Mouse (Mus musculus) midbrain, postnatal 0 days (tissue): ENCODE measurements around the gene H2-DMb1. TPM values are rescaled to one million over a fixed set of nuclear protein-coding genes. Genes with fewer than 3 reads are reported as not detected.

ENCODE experiments used
- ATAC-seq: fragments of 200-750 bp; cut with Nextera tagmentation; 2 replicates; pipeline ENCODE4 v1.8.0; 2017; ENCODE audit warnings: moderate number of reproducible peaks, mild to moderate bottlenecking, moderate TSS enrichment, moderate library complexity; ENCODE audit not compliant: low FRiP score
- DNase-seq: peaks from one replicate; pipeline ENCODE4 v3.0.0-alpha.2; 2015; ENCODE audit warnings: low spot score
- H3K27ac ChIP-seq: fragments of 300-500 bp; sonication (generic); 2 replicates; pipeline ENCODE4 v1.5.1; 2014; ENCODE audit warnings: low read depth, mild to moderate bottlenecking, low read length, mixed read lengths
- H3K27me3 ChIP-seq: fragments of 300-500 bp; sonication (generic); 2 replicates; pipeline ENCODE4 v1.6.1; 2014; ENCODE audit warnings: low read length, control low read depth, mixed read lengths; ENCODE audit not compliant: insufficient read depth
- H3K36me3 ChIP-seq: fragments of 300-500 bp; sonication (generic); 2 replicates; pipeline ENCODE4 v1.6.1; 2014; ENCODE audit warnings: low read length, control low read depth, mixed read lengths; ENCODE audit not compliant: insufficient read depth
- H3K4me1 ChIP-seq: fragments of 300-500 bp; sonication (generic); 2 replicates; pipeline ENCODE4 v1.6.1; 2014; ENCODE audit warnings: mild to moderate bottlenecking, control low read depth, antibody characterized with exemption, low read length, mixed read lengths; ENCODE audit not compliant: insufficient read depth
- H3K4me2 ChIP-seq: fragments of 300-500 bp; sonication (generic); 2 replicates; pipeline ENCODE4 v1.6.1; 2014; ENCODE audit warnings: low read depth, mild to moderate bottlenecking, low read length, mixed read lengths; ENCODE audit not compliant: poor library complexity, severe bottlenecking
- H3K4me3 ChIP-seq: fragments of 300-500 bp; sonication (generic); 2 replicates; pipeline ENCODE4 v1.5.1; 2014; ENCODE audit warnings: low read depth, mild to moderate bottlenecking, low read length, moderate library complexity
- H3K9ac ChIP-seq: fragments of 300-500 bp; sonication (generic); replicated peaks from 2 replicates; pipeline ENCODE4 v1.6.1; 2014; ENCODE audit warnings: mild to moderate bottlenecking, low read length, moderate library complexity, mixed read lengths; ENCODE audit not compliant: poor library complexity, severe bottlenecking
- H3K9me3 ChIP-seq: fragments of 300-500 bp; sonication (generic); 2 replicates; pipeline ENCODE4 v1.6.1; 2016; ENCODE audit warnings: low read length, control low read depth
- CTCF ChIP-seq: IDR thresholded peaks from 2 replicates; pipeline ENCODE4 v1.5.1; 2016; ENCODE audit warnings: antibody characterized with exemption, mild to moderate bottlenecking
- WGBS: fragments of 180-500 bp; shearing (Covaris S2); extraction: QIAGEN DNeasy Blood & Tissue Kit; methylation state at CpG from one replicate; pipeline ENCODE4 v1.1.7; 2014; 5-methylcytosine and 5-hydroxymethylcytosine counted together
- polyA plus RNA-seq: library from polyadenylated mRNA; unstranded; fragments of >200 nt; fragmentation: Nextera tagmentation; extraction: Ambion mirVana; gene quantifications from 2 replicates; pipeline ENCODE4 v1.2.1, GENCODE M21; 2015
- total RNA-seq: library from RNA; depleted of rRNA; stranded (reverse); fragments of >200 nt; gene quantifications from 2 replicates; pipeline ENCODE4 v1.2.3, GENCODE M21; 2014

The H2-DMb1 gene
- total and polyA plus RNA-seq, 2 experiments from 2014 or later: 2.3 to 4.7 TPM

GRCm38 (mm10) chr17:34200047-34200446, 47.2 kb downstream of the H2-DMb1 start:
- H3K36me3 ChIP-seq: no peaks in the 10 kb centered on the region
- no peaks in the 10 kb centered on the region for H3K9me3 ChIP-seq
- no peak overlapping the region for H3K4me2 ChIP-seq
- no peak for TF ChIP-seq CTCF
- WGBS: 85% methylated on average over 10 of the region's 10 CpGs
- H3K4me3 ChIP-seq: no peak overlapping the region
- no peak overlapping the region for H3K27ac ChIP-seq
- no peak overlapping the region for H3K9ac ChIP-seq
- H3K4me1 ChIP-seq: no peaks in the 10 kb centered on the region; the same call in 1 of the 2 replicates
- H3K27me3 ChIP-seq: peaks cover 36% of the 10 kb centered on the region
- no peak for ATAC-seq
- no peak for DNase-seq

GRCm38 (mm10) chr17:34200772-34201505, 48.1 kb downstream of the H2-DMb1 start:
- Histone ChIP-seq H3K9me3 (no peaks in the 10 kb centered on the region), H3K36me3 (no peaks in the 10 kb centered on the region), H3K4me2 (no peak overlapping the region), H3K27me3 (peaks cover 34% of the 10 kb centered on the region), H3K9ac (no peak overlapping the region), H3K4me3 (no peak overlapping the region), H3K27ac (no peak overlapping the region), H3K4me1 (no peaks in the 10 kb centered on the region; the same call in 1 of the 2 replicates)
- 85% methylated on average over 16 of the region's 16 CpGs for WGBS
- ATAC-seq (no peak), DNase-seq (no peak)
- TF ChIP-seq CTCF: no peak

- DNase-seq (no peak), ATAC-seq (no peak)
- Histone ChIP-seq H3K9ac (no peak overlapping the region), H3K4me2 (no peak overlapping the region), H3K27me3 (peaks cover 33% of the 10 kb centered on the region), H3K9me3 (no peaks in the 10 kb centered on the region), H3K36me3 (no peaks in the 10 kb centered on the region), H3K27ac (no peak overlapping the region), H3K4me1 (no peaks in the 10 kb centered on the region; the same call in 1 of the 2 replicates), H3K4me3 (no peak overlapping the region)
- 72% methylated on average over 7 of the region's 7 CpGs for WGBS
- TF ChIP-seq CTCF: no peak
Observed at GRCm38 (mm10) chr17:34201506-34202055, 48.7 kb downstream of the H2-DMb1 start.

- ATAC-seq (no peak), DNase-seq (no peak)
- no peak for TF ChIP-seq CTCF
- WGBS: 94% methylated on average over 4 of the region's 4 CpGs
- Histone ChIP-seq H3K4me3 (no peak overlapping the region), H3K9me3 (no peaks in the 10 kb centered on the region), H3K9ac (no peak overlapping the region), H3K36me3 (no peaks in the 10 kb centered on the region), H3K27me3 (peaks cover 31% of the 10 kb centered on the region), H3K27ac (no peak overlapping the region), H3K4me2 (no peak overlapping the region), H3K4me1 (no peaks in the 10 kb centered on the region; the same call in 1 of the 2 replicates)
Observed at GRCm38 (mm10) chr17:34202760-34203442, 50.0 kb downstream of the H2-DMb1 start.

GRCm38 (mm10) chr17:34203444-34203843, 50.6 kb downstream of the H2-DMb1 start, which contains the start of gene Tap2:
Gene Tap2 (plus strand): TSS chr17:34203527.
- no peaks in the 10 kb centered on the region; the same call in 1 of the 2 replicates for H3K4me1 ChIP-seq
- DNase-seq (no peak), ATAC-seq (no peak)
- peak within 1 kb of the TSS; percentile 54 for H3K4me3 ChIP-seq
- H3K36me3 ChIP-seq: no peaks in the 10 kb centered on the region
- no peak for TF ChIP-seq CTCF
- H3K27ac ChIP-seq: no peak within 1 kb of the TSS
- WGBS: 70% methylated on average over 5 of the region's 5 CpGs
- H3K9me3 ChIP-seq: no peaks in the 10 kb centered on the region
- H3K9ac ChIP-seq: peak within 1 kb of the TSS; percentile 48
- peak within 1 kb of the TSS; percentile 79 for H3K4me2 ChIP-seq
- peaks cover 27% of the 10 kb centered on the region for H3K27me3 ChIP-seq
